Mouse (Mus musculus) kidney, adult 2 months (tissue): ENCODE data around the gene Lsp1. TPM values are rescaled to one million over a fixed set of nuclear protein-coding genes. Genes with fewer than 3 reads are reported as not detected.

Experiments used
- DNase-seq: peaks from one replicate; pipeline ENCODE4 v3.0.0; 2021
- H3K27ac ChIP-seq: fragments of 200-500 bp; 2 replicates; pipeline ENCODE4 v1.5.1; 2012; ENCODE audit warnings: low read depth, low read length, control low read depth, inconsistent platforms; ENCODE audit not compliant: insufficient read depth
- H3K27me3 ChIP-seq: fragments of 200-500 bp; replicated peaks from 2 replicates; pipeline ENCODE4 v1.6.1; 2012; ENCODE audit warnings: mild to moderate bottlenecking, moderate library complexity, low read length, inconsistent platforms; ENCODE audit not compliant: control insufficient read depth, insufficient read depth
- H3K36me3 ChIP-seq: fragments of 200-500 bp; 2 replicates; pipeline ENCODE4 v1.6.1; 2012; ENCODE audit warnings: mild to moderate bottlenecking, moderate library complexity, low read length, inconsistent platforms; ENCODE audit not compliant: control insufficient read depth, insufficient read depth
- H3K4me1 ChIP-seq: fragments of 200-500 bp; 2 replicates; pipeline ENCODE4 v1.6.1; 2011; ENCODE audit warnings: low read length; ENCODE audit not compliant: control insufficient read depth, insufficient read depth
- H3K4me3 ChIP-seq: fragments of 200-500 bp; 2 replicates; pipeline ENCODE4 v1.5.1; 2011; ENCODE audit warnings: mild to moderate bottlenecking, low read depth, low read length, control low read depth; ENCODE audit not compliant: insufficient read depth
- CTCF ChIP-seq: fragments of 200-500 bp; conservative IDR thresholded peaks from 2 replicates; pipeline ENCODE4 v1.5.1; 2011; ENCODE audit warnings: low read depth, mild to moderate bottlenecking, control low read depth, low read length, moderate library complexity, mixed read lengths; ENCODE audit not compliant: insufficient read depth, insufficient read length
- POLR2A ChIP-seq: fragments of 200-500 bp; IDR thresholded peaks from one replicate; pipeline ENCODE4 v1.6.1; 2011; ENCODE audit warnings: low read depth, low read length, control low read depth
- WGBS: fragments of 180-500 bp; shearing (Covaris S2); methylation state at CpG from one replicate; pipeline ENCODE4 v1.1.7; 2018; 5-methylcytosine and 5-hydroxymethylcytosine counted together
- polyA plus RNA-seq: library from polyadenylated mRNA; depleted of rRNA; stranded (reverse); fragments of >200 nt; gene quantifications from 2 replicates; pipeline ENCODE4 v1.2.3, GENCODE M21; 2012; rRNA removed

Lsp1 gene
- 22.2 and 39.8 TPM in 2 replicates for polyA plus RNA-seq

DNA sequence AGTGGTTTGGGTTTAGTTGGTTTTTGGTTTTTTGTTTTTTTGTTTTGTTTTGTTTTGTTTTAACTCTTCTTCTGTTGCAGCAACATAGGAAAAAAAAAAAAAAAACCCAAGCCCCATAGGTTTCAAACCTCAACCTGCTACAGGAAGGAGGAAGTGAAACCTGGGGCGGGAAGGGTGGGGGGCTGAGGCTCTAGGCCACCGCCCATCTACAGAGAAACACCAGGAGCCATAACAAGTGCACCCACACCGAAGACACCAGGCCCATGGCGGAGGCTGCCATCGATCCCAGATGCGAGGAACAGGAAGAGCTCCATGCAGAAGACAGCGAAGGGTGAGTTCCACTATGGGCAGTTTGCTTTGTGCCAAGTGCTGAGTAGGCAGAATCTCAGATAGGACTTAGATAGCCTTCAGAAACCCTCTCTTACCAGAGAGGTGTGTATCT, at the start of gene Lsp1:
TSS of gene Lsp1 (plus strand) at position 174 of the 442 bp plus-strand sequence.
- Histone ChIP-seq H3K4me3 (0 out of 2 replicates have a peak within 1 kb of the TSS, but pooled peaks have one; percentile 8), H3K36me3 (no peaks in the 10 kb centered on the region), H3K4me1 (no peaks in the 10 kb centered on the region), H3K27ac (no peak within 1 kb of the TSS), H3K27me3 (no peaks in the 10 kb centered on the region)
- TF ChIP-seq CTCF (no peak), POLR2A (no peak)
- DNase-seq = no peak
- WGBS = 95% methylated on average over 7 of the region's 7 CpGs

DNA sequence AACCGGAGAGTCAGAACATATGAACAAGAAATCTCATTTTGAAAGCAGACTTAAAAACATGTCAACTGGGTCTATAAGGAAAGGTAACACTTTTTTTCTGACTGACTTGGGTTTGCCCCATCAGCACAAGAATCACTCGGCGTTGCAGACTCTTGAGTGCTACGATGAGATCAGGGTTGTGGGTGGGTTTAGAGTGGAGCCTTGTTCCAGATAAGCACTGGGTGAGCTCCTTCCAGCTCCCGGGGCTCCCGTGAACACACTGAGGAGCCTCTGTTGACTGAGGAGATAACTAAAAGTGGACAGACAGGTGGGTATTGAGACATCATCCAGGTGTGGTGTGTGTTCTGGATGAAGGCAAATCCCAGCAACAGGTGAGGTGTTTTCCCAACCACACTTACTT, 47.3 kb upstream of the Lsp1 start:
- no peak for TF ChIP-seq CTCF
- no peak for TF ChIP-seq POLR2A
- no peak overlapping the region for H3K27ac ChIP-seq
- no peak overlapping the region for H3K4me3 ChIP-seq
- no peaks in the 10 kb centered on the region for H3K27me3 ChIP-seq
- WGBS = 93% methylated on average over 6 of the region's 6 CpGs
- no peak for DNase-seq
- H3K4me1 ChIP-seq = no peaks in the 10 kb centered on the region
- H3K36me3 ChIP-seq = no peaks in the 10 kb centered on the region

DNA sequence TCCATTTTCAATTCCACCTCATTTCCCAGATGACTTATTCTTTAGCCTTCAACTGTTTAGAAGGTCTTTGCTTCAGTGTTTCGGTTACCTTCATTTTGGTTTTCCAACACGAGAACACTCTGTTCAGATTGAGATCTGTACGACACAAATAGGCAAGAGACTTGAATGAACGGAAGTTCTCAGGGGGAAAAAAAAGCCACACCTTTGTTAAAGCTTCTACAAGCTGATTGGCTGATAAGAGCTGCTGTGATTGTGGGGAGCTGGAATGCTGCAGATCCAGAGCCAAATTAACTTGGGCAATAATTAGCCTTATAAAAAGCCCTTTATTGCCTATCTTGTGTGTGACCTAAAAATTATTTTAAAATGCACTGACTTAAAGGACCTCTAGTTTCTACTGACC, 45.3 kb upstream of the Lsp1 start:
- peak; percentile 58 for DNase-seq
- Histone ChIP-seq H3K36me3 (no peaks in the 10 kb centered on the region), H3K27ac (no peak overlapping the region), H3K4me3 (no peak overlapping the region), H3K27me3 (no peaks in the 10 kb centered on the region), H3K4me1 (no peaks in the 10 kb centered on the region)
- WGBS = 41% methylated on average over 4 of the region's 4 CpGs
- TF ChIP-seq POLR2A = no peak
- no peak for TF ChIP-seq CTCF

DNA sequence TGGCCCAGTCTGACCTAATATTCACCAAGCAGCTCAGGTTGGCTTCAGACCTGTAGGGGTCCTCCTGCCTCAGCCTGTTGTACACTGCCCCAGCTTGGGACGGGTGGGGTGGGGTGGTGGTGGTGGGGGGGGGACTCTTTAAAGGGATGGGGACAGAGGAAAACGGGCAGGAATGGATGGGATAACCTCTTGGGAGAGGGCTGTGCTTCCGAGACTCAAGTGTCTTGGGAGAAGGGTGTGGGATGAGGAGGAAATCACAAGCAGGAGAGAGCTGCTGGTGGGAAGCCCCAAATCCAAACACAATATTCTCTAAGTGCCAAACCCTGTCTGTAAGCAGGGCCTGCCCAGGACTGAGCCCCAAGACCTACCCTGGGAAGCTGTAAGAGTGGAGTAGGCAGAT, 44.4 kb upstream of the Lsp1 start:
- Histone ChIP-seq H3K36me3 (no peaks in the 10 kb centered on the region), H3K27ac (no peak overlapping the region), H3K4me3 (no peak overlapping the region), H3K27me3 (no peaks in the 10 kb centered on the region), H3K4me1 (no peaks in the 10 kb centered on the region)
- no peak for DNase-seq
- no peak for TF ChIP-seq CTCF
- TF ChIP-seq POLR2A = no peak
- 74% methylated on average over 3 of the region's 3 CpGs for WGBS

DNA sequence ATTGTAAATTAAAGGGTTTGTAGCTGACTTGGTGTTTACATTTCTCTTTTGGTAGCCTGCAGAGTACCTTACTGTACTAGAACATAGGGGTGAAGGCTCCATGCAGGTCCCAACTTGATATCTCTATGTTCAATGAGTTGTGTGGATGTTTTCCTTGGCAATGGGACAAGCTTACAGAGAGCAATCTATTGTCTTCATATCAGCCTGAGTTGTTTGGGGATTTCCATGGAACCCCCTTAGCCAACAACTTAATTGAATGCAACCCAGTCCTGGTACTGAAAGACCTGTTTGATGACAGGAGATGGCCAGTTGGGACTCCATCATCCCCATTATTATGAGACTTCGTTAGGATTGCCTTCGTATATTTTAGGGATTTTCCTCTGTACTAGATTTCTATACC, 42.6 kb upstream of the Lsp1 start:
- 87% methylated on average over 2 of the region's 2 CpGs for WGBS
- Histone ChIP-seq H3K4me3 (no peak overlapping the region), H3K27ac (no peak overlapping the region), H3K27me3 (no peaks in the 10 kb centered on the region), H3K36me3 (no peaks in the 10 kb centered on the region), H3K4me1 (no peaks in the 10 kb centered on the region)
- no peak for TF ChIP-seq CTCF
- TF ChIP-seq POLR2A = no peak
- DNase-seq = no peak

DNA sequence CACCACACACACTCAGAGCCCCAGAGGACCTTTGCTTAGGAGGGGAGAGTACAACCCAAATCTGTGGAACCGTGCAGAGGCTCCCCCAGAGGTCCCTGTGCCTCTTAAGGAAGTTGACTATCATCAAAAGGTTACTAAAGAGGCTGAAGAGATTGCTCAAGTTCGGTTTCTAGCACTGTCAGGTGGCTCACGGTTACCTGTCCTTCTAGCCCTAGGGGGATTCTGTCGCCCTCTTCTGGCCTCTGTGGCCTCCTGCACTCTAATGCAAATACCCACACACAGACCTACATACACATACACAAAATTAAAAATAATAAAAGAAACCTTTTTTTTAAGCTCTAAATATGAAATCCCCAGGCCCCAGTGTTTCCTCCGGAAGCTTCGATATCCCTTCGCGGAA, 41.9 kb upstream of the Lsp1 start:
- Histone ChIP-seq H3K4me3 (no peak overlapping the region), H3K27me3 (no peaks in the 10 kb centered on the region), H3K4me1 (no peaks in the 10 kb centered on the region), H3K36me3 (no peaks in the 10 kb centered on the region), H3K27ac (no peak overlapping the region)
- no peak for DNase-seq
- WGBS = 91% methylated on average over 8 of the region's 8 CpGs
- TF ChIP-seq CTCF (no peak), POLR2A (no peak)

DNA sequence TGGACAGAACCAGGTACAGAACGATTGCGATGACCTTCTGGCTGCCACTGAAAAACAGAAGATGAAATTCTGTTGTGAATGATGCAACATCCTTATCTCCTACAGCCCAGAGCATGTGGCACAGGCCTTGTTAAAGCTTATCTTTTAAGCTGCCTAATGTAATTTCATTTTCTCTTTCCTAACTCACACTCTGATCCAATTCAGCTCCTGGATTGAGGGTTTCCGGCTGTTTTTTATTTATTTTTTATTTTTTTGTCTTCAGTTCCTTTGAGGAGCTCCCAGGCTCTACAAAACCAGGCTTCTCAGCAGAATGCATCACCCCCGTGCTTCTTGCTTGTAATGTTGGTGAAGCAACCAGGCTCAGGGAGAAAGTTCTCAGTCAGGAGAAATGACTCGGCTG, 40.7 kb upstream of the Lsp1 start:
- Histone ChIP-seq H3K36me3 (no peaks in the 10 kb centered on the region), H3K4me3 (no peak overlapping the region), H3K4me1 (no peaks in the 10 kb centered on the region), H3K27me3 (no peaks in the 10 kb centered on the region), H3K27ac (no peak overlapping the region)
- no peak for TF ChIP-seq CTCF
- no peak for TF ChIP-seq POLR2A
- DNase-seq = no peak
- 80% methylated on average over 5 of the region's 5 CpGs for WGBS

DNA sequence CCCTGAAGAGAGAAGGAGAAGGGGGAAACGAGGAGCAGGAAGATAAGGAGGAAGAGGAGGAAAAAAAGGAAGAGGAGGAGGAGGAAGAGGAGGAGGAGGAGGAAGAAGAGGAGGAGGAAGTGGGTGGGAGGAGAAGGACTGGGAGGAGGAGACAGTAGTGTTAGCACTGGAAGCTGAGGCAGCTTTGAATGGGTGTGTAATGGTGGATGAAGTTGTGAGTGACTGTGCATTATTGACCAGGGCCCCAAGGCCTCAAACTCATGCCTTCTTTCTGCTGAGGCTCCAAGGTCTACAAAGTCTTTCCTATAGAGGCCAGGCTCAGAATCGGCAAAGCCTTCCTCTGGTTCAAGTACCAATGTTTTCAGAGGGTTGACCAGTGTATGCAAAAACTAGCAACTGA, 38.8 kb upstream of the Lsp1 start:
- Histone ChIP-seq H3K4me1 (no peaks in the 10 kb centered on the region), H3K27me3 (no peaks in the 10 kb centered on the region), H3K4me3 (no peak overlapping the region), H3K27ac (no peak overlapping the region), H3K36me3 (no peaks in the 10 kb centered on the region)
- 65% methylated on average over 2 of the region's 2 CpGs for WGBS
- no peak for DNase-seq
- TF ChIP-seq POLR2A (no peak), CTCF (no peak)
